Mouse (Mus musculus) gastrocnemius, adult 2 months (tissue): ENCODE measurements around the gene Pdyn. TPM values are rescaled to one million over a fixed set of nuclear protein-coding genes. Genes with fewer than 3 reads are reported as not detected.

Source experiments
- DNase-seq: peaks from one replicate; pipeline ENCODE4 v3.0.0; 2022
- H3K27ac ChIP-seq: fragments of 200-600 bp; 2 replicates; pipeline ENCODE4 v1.8.1; 2022; ENCODE audit warnings: mild to moderate bottlenecking
- H3K4me3 ChIP-seq: fragments of 200-600 bp; 2 replicates; pipeline ENCODE4 v1.8.1; 2022; ENCODE audit warnings: mild to moderate bottlenecking, moderate library complexity
- CTCF ChIP-seq: fragments of 200-600 bp; IDR thresholded peaks from 2 replicates; pipeline ENCODE4 v1.8.1; 2022; ENCODE audit warnings: antibody characterized with exemption, mild to moderate bottlenecking, moderate library complexity
- intact Hi-C: fragments of 180-260 bp; cut with DNase I; formaldehyde crosslinking; loops from one replicate; pipeline ENCODE4 v1.15.1; 2025
- long read RNA-seq, 2 experiments: library from polyadenylated mRNA; stranded (forward); transcript quantifications; one replicate each; pipeline ENCODE4 v2.0.0; 2021
- total RNA-seq, 2 experiments: library from RNA; stranded (reverse); gene quantifications; 2 replicates each; pipeline ENCODE4 v1.2.3; 2021

Pdyn gene
- not detected for total RNA-seq
- long read RNA-seq, experiment 1: 0 reads
- long read RNA-seq, experiment 2: 0 reads

DNA sequence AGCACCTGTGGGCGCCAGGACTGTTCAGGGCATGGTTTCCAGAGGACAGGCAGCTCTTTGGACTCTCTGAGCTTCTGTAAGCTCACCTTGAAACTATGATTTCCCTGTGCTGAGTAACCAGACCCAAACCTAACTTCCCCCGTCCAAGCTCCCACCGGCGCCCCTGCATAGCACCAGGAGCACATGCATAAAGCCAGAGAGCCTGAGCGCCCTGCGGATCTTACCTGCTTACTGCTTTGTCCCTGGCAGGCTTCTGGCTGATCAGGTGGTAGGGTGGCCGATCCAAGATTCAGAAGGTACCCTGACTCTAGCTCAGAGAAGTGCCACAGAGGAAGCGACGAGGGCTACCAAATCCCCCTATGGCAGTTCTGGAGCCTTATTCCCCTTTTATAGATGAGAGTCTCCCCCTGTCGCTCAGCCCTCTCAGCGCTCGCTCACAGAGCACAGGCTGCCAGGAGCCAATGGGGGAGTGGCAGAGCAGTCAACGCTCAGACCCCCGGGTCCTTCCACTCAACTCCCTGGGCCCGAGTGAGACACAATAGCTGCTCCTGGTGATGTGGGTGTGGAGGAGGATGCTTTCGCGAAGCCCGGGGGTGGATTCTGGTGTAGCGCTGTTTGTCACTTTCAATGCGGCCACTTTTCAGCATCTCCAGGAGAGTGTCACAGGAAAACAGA is at the start of gene Pdyn:
TSS of gene Pdyn (minus strand) at position 361 of the 675 bp plus-strand sequence.
- TF ChIP-seq CTCF: no peak
- intact Hi-C loops: no loop called here
- Histone ChIP-seq H3K4me3 (no peak within 1 kb of the TSS), H3K27ac (no peak within 1 kb of the TSS)
- DNase-seq: no peak

DNA sequence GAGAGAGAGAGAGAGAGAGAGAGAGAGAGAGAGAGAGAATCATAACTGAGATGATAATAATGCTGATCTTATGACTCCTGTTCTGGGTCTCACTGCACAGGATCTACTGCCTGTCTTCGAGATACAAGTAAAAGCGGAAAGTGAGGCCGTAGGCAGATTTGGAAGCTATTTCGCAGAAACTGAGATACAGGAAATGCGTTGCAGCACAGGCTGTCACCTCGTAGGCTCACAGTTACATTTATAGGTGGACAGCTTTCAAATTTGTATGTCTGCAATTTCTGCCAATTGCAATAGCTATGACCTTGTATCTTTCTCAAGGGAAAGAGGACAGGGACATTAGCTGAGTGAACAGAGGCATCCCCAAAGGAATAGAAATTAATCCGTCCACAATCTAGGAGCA is 42.4 kb upstream of the Pdyn start:
- intact Hi-C loops: no loop called here
- H3K27ac ChIP-seq: no peak overlapping the region
- H3K4me3 ChIP-seq: no peak overlapping the region
- TF ChIP-seq CTCF: no peak
- DNase-seq: no peak

DNA sequence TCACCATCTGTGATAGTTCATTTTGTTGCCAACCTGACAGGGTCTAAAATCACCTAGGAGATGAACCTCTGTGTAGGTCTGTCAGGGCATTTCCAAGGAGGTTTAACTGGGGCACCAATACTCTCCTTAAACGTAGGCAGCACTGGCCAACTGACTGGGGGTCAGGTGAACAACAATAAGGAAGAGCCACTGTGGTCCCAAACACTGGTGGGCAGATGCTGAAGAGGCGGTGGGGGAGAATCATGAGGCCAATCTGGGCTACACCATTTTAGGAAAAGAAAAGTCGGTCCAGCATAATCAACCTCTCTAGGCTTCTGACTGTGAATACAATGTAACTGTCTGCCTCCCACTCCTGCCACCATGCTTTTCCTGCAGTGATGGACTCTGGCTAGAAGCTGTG is 40.9 kb upstream of the Pdyn start:
- Histone ChIP-seq H3K27ac (no peak overlapping the region), H3K4me3 (no peak overlapping the region)
- intact Hi-C loops: no loop called here
- no peak for DNase-seq
- no peak for TF ChIP-seq CTCF

DNA sequence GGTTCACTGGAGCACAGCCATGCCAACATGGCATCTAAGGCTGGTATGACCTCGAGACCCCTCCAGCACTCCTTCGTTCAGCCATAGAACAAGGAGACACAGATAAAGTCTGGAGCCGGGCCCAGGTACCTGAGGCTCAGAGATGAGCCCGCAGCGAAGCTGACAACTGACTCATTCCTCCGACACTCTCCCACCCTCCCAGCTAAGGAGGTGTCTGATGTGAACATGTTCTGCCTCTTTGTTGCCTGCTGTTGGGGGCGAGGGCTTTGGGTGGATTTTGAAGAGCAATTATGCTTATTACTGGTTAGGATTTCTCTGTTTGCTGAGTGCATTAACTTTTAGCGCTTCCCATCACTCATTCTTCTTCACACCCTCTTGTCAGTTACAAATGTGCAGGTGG is 34.4 kb upstream of the Pdyn start:
- no peak for DNase-seq
- intact Hi-C loops: no loop called here
- TF ChIP-seq CTCF: no peak
- no peak overlapping the region for H3K27ac ChIP-seq
- H3K4me3 ChIP-seq: no peak overlapping the region

DNA sequence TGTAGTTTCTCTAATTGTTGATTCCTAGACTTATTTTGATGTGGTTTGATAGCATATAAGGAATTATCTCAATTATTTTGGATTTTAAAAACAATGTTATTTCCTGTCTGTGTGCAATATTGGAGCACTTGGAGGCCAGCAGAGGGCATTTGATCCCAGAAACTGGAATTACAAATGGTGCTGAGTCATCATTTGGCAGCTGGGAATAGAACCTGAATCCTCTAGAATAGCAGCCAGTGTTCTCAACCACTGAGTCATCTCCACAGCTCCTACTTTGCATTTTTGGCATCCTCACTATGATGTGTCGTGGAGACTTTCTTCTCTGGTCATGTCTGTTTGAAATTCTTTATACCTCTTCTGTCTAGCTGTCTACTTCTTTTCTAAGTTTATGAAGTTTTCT is 30.0 kb upstream of the Pdyn start:
- intact Hi-C loops: loop anchor here (5.0 kb wide), 1 partner anchor 143 kb away; no protein-coding TSS in a partner anchor

DNA sequence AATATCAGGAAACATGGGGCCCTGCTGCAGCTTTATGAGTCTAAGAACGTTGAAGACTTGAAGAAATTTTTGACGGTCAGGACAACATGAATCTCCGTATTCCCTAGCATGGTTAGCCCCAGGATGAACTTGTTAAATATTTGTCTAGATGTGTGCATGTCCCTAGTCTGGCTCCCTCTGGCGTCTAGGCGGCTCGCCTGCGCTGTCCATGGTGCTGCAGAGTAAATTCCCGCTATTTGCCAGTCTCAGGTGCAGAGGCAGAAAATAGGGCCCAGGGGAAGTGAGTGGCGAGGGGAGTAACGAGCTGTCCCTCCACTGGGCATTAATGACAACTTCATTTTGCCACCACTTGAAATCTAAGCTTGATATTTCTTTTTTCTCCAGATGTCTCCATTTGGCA is 16.0 kb upstream of the Pdyn start:
- peak; percentile 37 for DNase-seq
- intact Hi-C loops: no loop called here
- no peak overlapping the region for H3K27ac ChIP-seq
- TF ChIP-seq CTCF: peak; percentile 57
- H3K4me3 ChIP-seq: no peak overlapping the region

More for the DNA sequence above, 30.0 kb upstream of the Pdyn start:
- no peak overlapping the region for H3K27ac ChIP-seq
- TF ChIP-seq CTCF: peak; percentile 39
- no peak for DNase-seq
- no peak overlapping the region for H3K4me3 ChIP-seq

DNA sequence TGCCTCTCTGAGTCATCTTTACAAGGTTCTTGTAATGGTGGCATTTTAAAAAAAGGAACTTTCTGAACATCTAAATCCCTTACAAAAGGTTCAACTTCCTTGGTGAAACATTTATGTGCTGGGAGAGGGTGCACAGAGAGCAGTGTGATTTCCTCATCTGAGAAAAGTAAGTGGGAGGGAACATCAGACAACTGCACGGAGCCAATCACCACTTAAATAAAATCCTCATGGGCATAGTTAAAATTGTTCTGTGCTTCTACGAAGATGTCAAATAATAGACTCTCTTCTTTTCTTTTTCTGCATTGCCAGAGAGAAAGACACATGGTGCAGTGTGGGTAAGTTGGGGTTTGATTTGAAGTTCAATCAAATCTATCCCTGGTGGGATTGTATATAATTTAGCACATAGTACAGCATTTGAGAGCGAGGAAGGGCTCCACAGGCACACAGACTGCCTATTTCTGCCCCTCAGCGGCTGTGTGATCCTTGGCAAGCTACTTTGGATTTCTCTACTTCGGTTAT is 13.4 kb upstream of the Pdyn start:
- intact Hi-C loops: no loop called here
- DNase-seq: no peak
- TF ChIP-seq CTCF: no peak
- Histone ChIP-seq H3K4me3 (no peak overlapping the region), H3K27ac (no peak overlapping the region)

DNA sequence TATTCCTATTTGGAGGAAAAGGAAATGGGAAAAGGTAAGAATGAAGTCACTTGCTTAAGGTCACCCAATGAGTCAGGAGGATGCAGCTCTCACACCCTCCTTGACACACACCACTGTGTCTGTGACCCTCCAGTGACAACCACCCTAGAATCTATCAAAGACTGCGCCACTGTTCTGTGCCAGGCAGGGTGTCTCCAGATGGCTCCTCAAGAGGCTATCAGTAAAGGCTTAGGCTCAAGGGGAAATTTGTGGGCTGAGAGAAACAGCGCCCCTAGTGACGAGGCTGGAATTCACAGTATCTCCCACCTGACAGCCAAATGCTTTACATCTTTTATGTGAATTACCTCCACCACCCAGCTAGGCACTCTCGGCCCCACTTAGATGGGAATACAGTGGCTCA is 3.6 kb downstream of the Pdyn start:
- Histone ChIP-seq H3K27ac (no peak overlapping the region), H3K4me3 (no peak overlapping the region)
- intact Hi-C loops: no loop called here
- TF ChIP-seq CTCF: peak; percentile 71
- peak; percentile 37 for DNase-seq

DNA sequence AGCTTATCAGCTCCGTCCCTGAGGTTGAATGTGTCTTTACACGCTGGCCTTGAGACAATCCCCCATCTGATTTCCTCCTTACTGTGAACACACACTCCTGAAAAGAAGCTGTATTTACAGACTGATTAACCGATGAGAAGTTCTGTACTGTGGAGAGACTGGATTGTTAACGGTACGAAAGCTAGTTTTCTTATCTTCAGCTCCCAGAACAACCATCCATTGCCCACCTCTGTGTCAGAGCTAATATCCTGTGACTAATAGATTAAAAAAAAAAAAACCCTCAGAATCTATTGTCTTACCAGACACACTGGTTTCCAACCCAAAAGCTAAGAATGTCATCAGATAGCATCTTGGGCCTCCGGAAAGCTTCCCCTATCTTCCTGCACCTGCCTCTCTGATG is 5.3 kb downstream of the Pdyn start:
- DNase-seq: no peak
- no peak overlapping the region for H3K4me3 ChIP-seq
- intact Hi-C loops: no loop called here
- no peak overlapping the region for H3K27ac ChIP-seq
- TF ChIP-seq CTCF: no peak

DNA sequence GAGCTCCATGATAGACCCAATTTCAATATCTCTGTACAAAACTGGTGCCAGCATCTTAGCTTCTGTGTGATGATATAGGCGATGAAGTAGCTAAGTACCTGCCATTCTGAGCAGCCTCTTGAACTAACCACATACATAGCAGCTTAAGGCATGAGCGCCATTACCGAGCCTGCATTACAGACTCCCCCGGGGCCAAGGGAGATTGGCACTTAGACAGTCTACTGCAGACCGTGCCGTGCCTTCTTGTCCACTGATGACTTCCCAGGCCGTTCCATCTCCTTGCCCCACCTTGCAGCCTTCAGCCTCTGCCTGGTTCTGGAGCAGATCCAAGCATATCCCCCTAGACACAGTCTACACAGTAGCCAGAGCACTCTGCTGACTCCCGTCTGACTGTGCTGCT is 7.0 kb downstream of the Pdyn start:
- no peak for TF ChIP-seq CTCF
- intact Hi-C loops: no loop called here
- no peak overlapping the region for H3K4me3 ChIP-seq
- no peak overlapping the region for H3K27ac ChIP-seq
- DNase-seq: no peak

DNA sequence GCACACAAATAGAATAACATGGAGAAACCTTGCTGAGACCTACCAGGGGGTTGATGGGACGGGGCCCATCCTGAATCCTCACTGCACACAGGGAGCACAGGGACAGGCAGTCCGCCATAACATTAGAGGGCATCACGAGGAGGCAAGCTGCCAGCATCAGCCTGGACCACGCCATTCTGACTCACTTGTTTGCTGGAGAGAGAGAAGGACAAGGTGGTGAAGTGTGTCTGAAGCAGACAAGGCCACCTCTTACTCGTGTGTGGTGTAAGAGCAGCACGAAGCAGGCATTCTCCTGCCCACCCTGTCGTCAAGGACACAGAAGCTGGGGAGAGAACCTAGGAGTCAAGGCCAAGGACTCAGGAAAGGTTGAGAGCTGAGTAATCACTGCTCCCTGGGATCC is 9.9 kb downstream of the Pdyn start:
- Histone ChIP-seq H3K4me3 (no peak overlapping the region), H3K27ac (no peak overlapping the region)
- TF ChIP-seq CTCF: no peak
- intact Hi-C loops: no loop called here
- DNase-seq: no peak

DNA sequence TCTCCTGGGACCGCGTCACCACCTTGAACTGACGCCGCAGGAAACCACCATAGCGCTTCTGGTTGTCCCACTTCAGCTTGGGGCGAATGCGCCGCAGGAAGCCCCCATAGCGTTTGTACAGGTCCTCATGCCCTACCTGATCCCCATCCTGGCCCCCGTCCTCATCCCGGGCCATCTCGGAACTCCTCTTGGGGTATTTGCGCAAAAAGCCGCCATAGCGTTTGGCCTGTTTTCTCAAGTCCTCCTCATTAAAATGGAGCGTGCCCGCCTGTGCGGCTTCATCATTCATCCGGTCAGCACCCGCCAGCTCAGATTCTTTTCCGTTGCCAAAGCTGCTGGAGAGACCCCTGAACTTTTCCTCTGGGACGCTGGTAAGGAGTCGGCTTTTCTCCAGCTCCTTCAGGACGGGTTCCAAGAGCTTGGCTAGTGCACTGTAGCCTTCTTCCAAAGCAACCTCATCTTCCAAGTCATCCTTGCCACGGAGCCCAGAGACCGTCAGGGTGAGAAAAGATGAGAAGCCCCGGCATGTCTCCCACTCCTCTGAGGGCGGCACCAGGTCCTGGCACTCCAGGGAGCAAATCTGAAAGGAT is 11.5 kb downstream of the Pdyn start:
- DNase-seq: no peak
- no peak overlapping the region for H3K27ac ChIP-seq
- intact Hi-C loops: no loop called here
- no peak overlapping the region for H3K4me3 ChIP-seq
- TF ChIP-seq CTCF: no peak

DNA sequence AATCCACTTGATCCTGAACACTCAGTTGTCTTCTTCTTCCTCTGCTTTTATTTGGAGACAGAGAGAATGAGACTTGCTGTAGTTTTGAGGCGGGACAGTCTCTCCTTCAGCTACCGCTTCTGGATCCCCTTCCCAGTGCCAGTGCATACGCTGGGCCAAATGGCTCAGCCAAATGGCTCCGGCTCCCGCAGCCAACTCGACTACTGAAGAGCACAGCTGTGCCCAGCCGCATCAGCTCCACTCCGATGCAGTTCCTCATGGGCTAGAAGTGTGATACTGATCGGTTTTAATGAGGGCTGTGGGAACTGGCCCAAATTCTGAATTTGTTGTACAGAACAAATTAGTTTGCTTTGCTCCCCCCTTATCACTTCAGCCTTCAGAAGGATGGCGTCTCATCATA is 12.7 kb downstream of the Pdyn start:
- peak; percentile 41 for DNase-seq
- no peak for TF ChIP-seq CTCF
- Histone ChIP-seq H3K27ac (no peak overlapping the region), H3K4me3 (no peak overlapping the region)
- intact Hi-C loops: no loop called here

DNA sequence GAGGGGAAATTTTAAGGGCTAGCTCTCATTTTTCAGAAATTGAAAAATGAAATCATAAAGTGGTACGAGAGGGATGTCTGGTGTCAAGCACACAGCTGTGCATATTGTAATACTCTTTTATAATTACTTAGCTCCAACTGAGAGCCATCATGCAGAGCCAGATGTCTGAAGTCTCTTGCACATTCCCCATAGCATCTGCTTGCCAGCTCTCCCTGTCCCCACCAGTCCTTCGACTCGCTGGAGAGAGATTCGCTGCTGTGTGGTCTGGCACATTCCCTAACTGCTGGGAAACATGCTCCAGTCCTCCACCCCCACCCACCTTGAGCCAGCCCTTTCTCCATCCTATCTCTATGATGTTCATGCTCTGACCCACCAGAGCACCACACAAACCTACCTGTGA is 15.6 kb downstream of the Pdyn start:
- intact Hi-C loops: no loop called here
- TF ChIP-seq CTCF: no peak
- Histone ChIP-seq H3K27ac (no peak overlapping the region), H3K4me3 (no peak overlapping the region)
- DNase-seq: no peak
